Mouse (Mus musculus) ES-CJ7 (cell line): ENCODE data around the gene Wdr1.

ENCODE experiments used
- DNase-seq: peaks from one replicate; pipeline ENCODE4 v3.0.0; 2011; ENCODE audit warnings: low read depth, low spot score

The Wdr1 gene

DNA sequence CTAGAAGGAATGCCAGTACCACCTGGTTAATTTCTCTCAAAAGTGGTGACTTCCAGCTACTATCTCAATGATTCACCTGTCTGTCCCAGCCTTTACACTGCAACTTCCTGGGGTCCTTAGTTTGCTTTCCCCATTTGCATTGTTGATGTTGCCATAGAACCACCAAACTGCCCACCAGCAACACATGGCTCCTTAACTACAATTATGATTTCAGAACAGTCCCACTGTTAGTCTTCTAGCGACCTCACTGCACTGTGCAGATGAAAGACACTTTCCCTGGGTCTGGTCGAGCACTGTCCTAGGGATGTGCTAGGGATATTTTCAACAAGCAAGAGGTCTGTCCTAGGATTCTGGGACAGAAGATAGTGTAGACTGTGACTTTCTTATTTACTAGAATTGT is at the start of gene Wdr1:
Gene Wdr1 (minus strand): TSS at position 101 of the 400 bp plus-strand sequence.
- DNase-seq: no peak

DNA sequence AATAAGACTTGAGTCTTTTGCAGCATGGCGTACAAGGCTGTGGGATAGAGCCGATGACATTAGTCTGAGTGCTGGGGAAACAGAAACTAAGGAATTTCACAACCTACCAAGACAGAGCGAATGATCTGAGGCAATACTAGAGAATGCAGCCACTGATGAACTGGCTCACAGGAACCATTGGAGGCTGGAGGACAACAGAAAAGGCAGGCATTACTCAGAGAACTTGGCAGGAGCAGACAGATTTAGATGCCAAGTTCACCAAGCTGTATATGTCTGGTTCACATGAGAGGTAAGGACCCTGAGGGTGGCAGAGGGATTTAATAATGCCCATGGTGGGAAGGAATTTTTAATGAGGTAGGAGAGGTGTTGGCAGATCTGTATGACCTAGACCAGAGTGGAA is 48.1 kb upstream of the Wdr1 start:
- DNase-seq: no peak

DNA sequence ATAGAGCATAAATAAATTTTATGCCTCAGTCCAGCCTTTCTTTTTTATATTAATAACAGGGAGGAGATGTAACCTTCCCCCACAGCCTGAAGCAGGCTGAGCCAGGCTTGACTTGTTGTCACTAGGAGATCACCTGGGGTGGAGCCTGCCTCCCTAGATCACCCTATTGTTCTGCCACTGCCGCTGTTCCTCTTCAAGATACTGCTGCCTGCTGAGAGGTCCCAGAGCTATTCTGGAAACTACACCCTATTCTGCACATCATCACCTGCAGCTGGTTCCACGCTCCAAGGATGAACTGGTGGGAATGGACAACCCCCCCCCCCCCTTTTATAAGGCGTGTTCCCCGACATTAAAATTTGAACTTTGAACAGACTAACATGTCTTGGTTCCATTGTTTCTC is 45.2 kb upstream of the Wdr1 start:
- peak; percentile 66 for DNase-seq

DNA sequence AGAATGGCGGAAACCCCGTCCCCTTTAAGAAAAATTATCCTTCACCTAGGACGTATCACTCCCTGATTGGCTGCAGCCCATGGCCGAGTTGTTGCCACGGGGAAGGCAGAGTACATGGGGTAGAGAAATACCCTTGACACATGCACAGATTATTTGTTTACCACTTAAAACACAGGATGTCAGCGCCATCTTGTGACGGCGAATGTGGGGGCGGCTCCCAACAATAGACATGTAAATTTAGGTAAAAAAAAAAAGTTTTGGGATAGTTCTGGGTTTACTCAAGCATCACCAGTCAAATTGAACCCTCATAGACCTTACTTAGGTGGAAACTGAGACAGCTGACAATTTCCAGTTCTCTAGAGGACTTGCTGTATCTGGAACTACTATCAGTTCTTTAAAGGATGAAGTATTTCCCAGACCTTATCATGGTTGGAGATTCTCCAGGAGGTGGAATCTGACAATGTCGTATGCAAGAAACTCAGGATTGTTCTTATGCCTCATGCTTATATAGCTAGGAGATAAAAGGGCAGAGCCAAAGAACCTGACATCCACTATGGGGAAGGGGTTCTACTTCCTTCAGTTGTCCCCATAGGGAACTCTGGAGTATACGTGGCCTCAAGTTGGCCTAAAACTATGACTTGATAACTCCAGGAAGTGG is 35.8 kb upstream of the Wdr1 start:
- peak; percentile 51 for DNase-seq

DNA sequence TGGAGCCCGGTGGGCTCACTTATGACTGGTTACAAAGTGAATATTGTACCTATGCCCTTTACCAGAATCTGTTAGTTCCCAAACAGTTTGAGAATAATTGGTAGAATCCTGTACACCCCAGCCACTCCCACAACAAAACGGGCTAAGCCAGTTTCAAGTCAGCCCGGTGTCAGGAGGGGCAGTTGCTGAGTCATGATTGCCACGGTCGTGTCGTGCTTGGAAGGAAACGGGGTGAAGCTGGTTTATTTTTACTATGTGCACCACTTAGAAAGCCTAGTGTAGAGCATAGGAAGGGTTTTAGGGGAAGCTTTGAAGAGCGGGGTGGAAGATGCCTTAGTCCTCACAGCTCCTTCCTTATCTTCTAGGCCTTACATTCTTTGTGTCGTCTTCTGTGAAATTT is 25.9 kb upstream of the Wdr1 start:
- peak; percentile 21 for DNase-seq

DNA sequence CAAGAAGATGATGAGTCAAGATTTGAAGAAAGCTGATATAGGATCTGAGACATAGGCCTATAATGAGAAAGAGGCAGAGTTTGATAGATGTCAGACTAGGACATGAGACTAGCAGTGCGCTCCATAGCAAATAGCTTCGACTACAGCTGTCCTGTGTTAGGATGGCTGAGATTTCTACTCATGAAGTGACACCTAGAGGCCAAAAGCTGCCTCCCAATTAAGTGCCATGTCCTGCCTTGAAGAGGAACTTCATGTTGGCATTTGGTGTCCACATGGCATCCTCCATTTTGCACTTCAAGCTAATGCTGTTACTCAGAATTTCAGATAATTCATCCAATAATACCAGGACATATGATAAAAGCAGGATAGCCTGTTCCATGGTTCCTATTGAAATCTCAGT is 22.4 kb upstream of the Wdr1 start:
- DNase-seq: no peak

DNA sequence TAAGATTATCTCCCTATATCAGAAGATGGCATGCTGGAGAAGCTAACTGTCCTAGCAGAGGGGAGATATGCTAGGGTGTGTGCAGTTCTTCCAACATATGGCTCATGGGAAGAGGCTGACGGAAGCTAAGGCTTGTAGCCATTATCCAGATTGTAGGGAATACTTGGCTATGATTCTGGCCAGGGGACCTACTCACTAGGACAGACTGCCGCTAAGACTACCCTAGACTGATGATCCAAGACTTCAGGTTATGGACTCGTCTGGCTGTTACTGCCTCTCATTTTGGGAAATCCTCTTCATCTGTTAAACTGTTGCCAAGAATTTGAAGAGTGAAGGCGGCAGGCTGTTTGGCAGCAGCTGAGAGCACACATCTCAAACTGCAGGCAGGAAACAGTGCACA is 20.0 kb upstream of the Wdr1 start:
- no peak for DNase-seq

DNA sequence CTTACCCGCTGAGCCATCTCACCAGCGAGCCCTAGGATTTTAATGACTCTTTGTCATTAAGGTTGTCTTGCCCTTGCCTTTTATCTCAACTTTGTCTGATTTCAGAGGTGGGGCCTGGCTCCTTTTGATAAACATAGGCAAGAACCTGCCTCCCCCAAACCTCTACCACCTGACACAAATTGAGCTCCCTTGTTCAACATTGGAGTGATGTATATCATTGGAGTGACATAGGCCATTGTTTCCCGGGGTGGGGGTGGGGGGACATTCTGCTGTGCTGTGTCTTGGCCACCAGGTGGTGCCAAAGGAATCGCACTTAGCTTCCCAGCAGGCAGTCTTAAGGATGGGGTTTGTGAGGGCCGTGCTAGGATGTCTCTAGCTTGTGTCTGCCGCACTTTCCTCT is 17.7 kb upstream of the Wdr1 start:
- DNase-seq: peak; percentile 93

DNA sequence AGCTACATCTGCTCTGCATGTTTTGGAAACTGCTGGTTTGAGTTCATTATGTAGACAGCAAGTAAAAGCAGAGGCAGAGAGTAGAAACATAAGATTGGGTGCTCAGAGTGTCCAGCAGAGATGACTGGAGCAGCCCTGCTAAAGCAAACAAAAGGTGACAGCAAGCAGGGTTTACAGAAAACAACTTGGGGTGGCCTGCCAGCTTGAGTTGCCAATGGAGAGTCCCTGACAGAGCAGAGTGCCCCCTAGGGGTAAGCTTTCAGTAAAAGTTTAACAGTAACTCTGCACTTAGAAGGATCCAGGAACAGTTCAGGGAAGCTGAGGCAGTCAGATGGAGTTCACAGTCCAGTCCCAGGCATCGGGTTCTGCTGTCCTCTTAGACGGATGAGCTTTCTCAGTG is 7.9 kb upstream of the Wdr1 start:
- peak; percentile 60 for DNase-seq

DNA sequence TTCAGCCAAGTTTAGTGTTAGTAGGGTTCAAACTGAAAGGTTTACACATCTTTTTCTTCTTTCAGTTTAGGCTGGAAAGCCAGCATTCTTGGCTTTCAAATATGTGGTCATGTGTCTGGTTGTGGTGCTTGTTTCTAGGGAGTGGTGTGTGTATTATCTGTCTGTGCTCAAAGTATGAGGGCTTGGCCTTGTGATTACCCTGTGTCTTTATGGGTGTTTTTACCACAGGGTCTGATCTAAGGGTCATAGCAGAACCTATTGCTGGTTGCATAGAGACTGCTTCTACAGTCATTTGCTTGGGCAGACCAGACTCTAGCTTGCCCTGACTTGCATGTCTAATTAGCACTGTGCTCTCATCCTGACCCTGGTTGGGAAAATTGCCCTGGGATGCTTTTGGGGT is 5.6 kb upstream of the Wdr1 start:
- DNase-seq: no peak

DNA sequence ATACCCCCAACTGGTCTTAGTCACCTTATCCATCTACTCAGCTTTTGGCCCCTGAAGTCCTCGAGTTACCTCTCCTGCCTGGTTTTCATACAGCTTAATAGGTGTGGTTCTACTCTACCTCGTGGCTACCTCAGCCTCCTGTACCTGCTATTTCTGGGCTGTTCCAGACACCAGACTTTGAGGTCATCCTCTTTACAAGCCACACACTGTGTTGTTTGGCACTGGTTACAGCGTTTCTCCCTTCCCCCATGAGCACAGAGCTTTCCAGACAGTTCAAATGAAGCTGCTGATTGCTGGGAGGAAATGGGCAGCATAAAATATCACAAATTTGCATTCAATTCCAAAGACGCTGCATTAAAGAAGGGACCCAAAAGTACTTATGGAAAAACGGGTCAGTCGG is 1.8 kb upstream of the Wdr1 start:
- no peak for DNase-seq

DNA sequence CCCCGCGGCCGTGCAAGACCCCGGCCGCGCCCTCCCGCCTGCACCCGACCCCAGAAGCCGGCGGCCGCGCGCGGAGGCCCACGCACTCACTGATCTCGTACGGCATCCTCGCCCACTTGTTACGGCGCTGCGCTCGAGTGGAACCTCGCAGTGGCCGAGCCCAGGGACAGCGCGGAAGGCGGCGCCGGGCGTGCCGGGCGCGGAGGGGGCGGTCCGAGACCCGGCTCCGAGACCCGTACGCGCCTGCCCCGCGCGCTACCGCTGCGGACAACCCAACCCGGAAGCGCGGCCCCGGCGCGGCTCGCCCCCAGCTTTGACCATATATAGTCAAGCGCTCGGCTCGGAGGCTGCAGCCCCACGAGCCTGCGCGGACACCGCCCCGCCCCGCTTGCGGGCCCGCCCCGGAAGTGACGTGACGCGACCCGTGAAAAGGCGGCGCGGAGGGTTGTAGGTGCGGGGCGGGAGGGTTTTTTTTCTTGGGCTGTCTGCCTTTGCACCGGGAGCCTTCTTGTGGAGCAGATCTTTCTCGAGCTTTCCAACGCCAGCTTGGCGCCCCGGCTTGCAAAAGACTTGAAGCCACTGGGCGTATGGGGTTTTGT is 1.5 kb downstream of the Wdr1 start:
- peak; percentile 93 for DNase-seq

DNA sequence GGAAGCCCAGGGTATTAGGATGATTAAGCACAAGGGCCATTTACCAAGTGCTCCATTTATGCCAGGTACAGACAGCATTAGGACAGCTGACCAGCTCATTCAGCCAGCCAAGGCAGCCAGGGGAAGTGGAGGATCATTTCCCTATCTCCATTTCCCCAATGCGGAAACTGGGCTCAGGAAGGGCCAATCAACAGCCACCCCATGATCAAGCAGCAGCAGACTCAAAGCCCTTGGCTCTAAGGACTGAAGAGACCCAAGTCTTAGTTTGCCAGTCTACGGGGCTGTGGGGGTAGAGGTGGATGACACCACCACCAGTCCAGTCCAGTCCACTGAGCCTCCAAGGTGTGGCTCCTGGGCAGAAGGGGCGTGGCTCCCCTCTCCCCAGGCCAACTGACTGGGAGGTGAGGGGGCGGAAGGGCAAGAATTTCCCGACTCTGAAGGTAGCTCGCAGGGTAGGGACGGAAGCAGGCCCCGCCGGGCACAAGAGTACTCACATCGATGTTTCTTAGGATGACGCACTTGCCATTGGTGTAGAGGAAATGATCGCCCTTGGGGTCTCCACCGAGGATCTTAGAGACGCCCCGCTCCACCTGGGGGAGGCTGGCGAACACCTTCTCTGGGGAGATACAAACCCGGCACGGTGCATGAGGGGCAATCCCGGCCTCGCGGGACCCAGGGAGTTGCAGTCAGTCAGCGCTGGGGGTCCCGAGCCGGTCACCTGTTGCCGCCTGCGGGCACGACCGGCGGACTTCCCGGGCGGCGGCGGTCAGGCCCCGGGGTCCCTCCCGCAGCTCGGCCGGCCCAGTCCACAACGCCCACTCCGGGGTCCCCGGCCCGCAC is 2.2 kb downstream of the Wdr1 start:
- peak; percentile 46 for DNase-seq

DNA sequence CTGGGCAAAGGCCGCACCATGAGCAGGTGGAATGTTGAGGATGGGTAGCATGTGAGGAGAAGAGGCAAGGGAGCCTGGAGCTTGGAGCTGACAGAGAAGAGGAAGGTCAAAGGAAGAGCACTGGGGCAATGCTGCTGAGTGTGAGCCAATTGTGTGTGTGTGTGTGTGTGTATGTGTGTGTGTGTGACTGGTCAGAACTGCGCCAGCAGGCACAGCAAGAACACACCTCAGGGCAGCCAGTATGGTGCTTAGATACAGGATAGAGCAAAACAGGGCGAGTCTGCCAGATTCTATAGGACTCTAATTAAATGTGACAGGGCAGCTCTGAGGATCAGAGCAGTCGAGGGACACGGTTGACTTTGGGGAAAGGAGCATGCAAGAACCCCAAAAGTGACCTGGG is 4.2 kb downstream of the Wdr1 start:
- DNase-seq: no peak

DNA sequence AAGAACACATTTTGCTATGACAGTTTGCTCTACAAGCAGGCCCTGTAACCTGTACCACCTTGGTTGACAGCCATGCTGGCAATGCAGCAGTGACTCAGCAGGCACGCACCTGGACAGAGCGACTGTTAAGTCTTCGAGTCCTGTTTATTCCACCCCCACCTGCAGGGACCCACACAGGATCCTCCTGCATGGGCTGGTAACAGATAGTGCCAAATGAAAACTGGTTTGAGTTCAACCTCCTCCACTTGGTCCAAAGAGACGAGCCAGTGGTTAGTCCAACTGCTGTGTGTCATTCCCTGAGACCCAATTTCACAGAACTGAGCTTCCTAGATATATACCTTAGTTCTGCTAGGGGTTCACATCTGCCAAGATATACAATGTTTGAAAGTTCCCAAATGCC is 5.2 kb downstream of the Wdr1 start:
- no peak for DNase-seq

DNA sequence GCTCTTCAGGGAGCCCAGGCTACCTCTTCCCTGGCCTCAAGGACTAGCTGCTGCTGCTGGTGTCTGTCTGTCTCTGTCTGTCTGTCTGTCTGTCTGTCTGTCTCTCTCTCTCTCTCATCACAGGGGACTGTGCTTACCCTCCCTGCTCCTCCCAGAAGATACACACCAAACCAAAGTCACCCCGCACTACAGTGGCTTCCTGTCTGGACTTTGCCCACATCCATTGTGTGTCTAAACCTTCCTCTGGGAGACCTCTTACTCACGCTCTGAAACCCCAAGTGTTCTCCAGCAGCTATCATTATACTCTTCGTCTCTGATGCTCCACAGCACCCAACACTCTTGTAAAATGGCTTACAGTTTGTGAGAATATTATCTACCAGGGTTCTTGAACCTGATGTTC is 6.6 kb downstream of the Wdr1 start:
- no peak for DNase-seq

DNA sequence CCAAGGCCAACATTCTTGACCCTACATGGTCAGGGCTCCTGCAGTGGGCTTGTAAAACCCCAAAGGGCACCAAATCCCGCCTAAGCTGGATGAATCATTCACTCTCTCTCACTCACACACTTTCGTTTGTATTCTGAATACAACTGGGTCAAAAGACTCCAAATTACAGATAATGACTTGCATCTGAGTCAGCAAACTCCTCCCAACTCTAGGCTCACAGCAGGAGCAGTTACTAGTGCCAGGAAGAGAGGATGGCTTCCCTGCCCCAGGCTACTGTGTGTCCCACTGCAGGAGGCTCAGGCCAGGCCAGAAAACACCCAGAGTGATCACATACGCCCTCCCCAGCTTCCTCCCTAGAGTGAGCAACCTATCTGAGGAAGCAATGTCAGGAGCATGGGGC is 9.1 kb downstream of the Wdr1 start:
- DNase-seq: peak; percentile 82

DNA sequence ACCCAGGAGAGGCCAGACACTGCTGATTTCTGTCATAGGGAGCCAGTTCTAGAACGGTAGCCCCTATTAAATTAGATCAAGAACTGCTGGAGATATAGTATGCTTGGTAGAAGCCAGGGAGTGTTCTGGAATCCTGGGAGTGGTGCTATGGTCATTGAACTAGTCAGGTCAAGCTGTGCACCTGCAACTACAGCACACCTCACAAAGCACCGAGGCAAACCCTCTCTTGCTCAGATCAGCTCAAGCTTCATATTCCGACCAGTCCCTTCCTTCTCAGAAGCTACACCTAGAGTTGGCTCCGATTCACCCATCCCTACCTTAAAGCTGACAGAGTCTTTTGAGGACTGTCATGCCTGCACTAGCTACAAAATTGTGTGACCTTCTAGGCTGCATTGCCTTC is 9.5 kb downstream of the Wdr1 start:
- no peak for DNase-seq

DNA sequence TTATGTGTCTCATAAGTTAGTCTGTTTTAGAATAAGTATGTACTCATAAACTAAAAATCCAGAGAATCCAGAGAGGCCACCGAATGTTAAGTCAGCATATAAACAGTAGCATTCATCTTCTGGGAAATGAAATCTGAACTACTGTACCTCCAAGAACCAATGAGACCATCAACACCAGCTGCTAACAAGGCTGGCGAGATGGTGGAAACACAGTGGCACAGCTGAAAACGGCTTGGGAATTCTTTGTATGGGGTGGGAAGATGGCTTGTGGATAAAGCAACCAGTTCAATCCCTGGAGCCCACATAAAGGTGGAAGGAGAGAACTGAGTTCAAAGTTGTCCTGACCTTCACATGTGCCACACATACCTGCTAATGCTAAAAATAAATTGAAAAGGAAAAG is 10.4 kb downstream of the Wdr1 start:
- no peak for DNase-seq

DNA sequence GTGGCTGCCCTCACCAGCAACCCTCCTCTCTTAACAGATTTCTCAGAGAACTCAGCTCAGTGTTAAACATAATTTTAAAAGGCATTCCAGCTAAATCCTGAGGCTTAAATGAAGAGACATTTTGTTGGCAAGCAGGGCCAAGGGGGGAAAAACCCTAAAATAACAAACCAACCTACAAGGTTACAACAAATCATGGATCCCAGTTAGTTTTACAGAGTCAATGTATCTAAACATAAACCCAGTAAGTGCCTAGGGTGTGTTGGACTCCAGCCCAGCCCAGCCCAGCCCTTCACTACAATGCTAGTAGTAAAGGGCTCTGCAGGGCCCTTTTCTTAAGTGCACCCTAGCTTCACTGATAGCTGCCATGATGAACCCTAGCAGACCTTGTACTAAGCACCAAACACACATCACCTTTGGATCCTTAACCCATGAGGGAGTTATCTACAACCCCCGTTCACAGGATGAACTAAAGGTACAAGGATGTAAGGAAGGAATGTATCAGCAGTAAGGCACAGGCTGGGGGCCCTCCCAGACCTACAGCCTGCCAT is 12.7 kb downstream of the Wdr1 start:
- DNase-seq: no peak

DNA sequence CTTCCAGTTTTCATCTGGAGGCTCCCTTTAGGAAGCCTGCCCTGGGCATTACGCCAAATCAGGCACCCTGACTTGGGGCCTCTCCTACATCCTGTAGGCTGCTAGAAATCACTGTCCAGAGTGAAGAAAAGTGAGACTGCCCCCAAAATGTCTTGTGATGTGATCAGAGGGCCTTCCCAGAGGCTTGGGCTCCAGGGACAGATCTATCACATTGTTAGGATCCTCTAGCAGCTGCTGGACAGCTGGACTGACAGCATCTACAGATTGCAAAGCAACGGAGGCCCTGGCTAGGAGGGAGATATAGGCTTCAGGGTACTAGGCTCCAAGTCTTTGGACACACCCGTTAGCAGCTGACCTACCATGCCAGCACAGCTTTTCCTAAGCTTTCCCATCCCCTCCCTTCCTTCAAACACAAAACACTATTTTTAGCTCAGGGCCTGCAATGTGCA is 13.5 kb downstream of the Wdr1 start:
- DNase-seq: no peak

DNA sequence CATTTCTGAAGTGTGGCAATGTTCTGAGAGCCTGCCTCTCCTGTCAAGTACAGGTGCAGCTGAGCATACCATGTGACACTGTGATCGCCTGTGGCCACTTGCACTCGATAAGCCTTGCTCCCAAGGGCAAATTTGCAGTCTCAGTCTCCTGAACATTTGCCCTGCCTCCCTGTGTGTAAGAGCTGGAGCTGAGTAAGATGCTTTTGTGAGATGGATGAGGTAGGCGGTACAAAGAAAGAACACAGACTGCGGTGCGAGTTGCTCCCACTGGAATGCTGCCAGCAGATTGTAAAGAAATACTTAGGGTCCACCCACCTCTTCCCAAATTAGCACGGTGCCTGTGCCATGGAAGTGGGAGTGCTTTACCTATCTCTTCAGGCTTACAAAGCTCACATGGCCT is 15.6 kb downstream of the Wdr1 start:
- no peak for DNase-seq
